Mouse (Mus musculus) lung, embryonic 15.5 days (tissue): Measurements from ENCODE around the gene AC109138.7. TPM values are rescaled to one million over a fixed set of nuclear protein-coding genes. Genes with fewer than 3 reads are reported as not detected.
A peak's percentile ranks its signal among the peaks of the same experiment; 100 is the strongest.
"Not testable (repeated sequence)": the region's sequence is repeated elsewhere in the genome, so short reads cannot be mapped to it uniquely, and the experiment has no call there.

Experiments
- ATAC-seq: fragments of 200-750 bp; cut with Nextera tagmentation; 2 replicates; pipeline ENCODE4 v1.8.0; 2017; ENCODE audit warnings: moderate number of reproducible peaks, borderline replicate concordance; ENCODE audit not compliant: low FRiP score, low TSS enrichment; ENCODE audit errors: extremely low read depth
- H3K27ac ChIP-seq: fragments of 300-500 bp; sonication (generic); 2 replicates; pipeline ENCODE4 v1.5.1; 2015; ENCODE audit warnings: moderate library complexity, mild to moderate bottlenecking, inconsistent platforms
- H3K27me3 ChIP-seq: fragments of 300-500 bp; sonication (generic); 2 replicates; pipeline ENCODE4 v1.6.1; 2015; ENCODE audit warnings: inconsistent platforms
- H3K36me3 ChIP-seq: fragments of 300-500 bp; sonication (generic); 2 replicates; pipeline ENCODE4 v1.6.1; 2015; ENCODE audit warnings: inconsistent platforms
- H3K4me1 ChIP-seq: fragments of 300-500 bp; sonication (generic); 2 replicates; pipeline ENCODE4 v1.6.1; 2015; ENCODE audit warnings: inconsistent platforms
- H3K4me2 ChIP-seq: fragments of 300-500 bp; sonication (generic); 2 replicates; pipeline ENCODE4 v1.6.1; 2015; ENCODE audit warnings: inconsistent platforms, mild to moderate bottlenecking, moderate library complexity
- H3K4me3 ChIP-seq: fragments of 300-500 bp; sonication (generic); 2 replicates; pipeline ENCODE4 v1.5.1; 2015; ENCODE audit warnings: mild to moderate bottlenecking, inconsistent platforms
- H3K9ac ChIP-seq: fragments of 300-500 bp; sonication (generic); 2 replicates; pipeline ENCODE4 v1.6.1; 2015; ENCODE audit warnings: inconsistent platforms
- H3K9me3 ChIP-seq: fragments of 300-500 bp; sonication (generic); 2 replicates; pipeline ENCODE4 v1.6.1; 2016; ENCODE audit warnings: inconsistent platforms
- WGBS: fragments of 180-500 bp; shearing (Covaris S2); methylation state at CpG from one replicate; pipeline ENCODE4 v1.1.7; 2015; 5-methylcytosine and 5-hydroxymethylcytosine counted together
- polyA plus RNA-seq: library from polyadenylated mRNA; unstranded; fragments of >200 nt; fragmentation: Nextera tagmentation; extraction: Ambion mirVana; gene quantifications from 2 replicates; pipeline ENCODE4 v1.2.1, GENCODE M21; 2015

Gene AC109138.7
- polyA plus RNA-seq, 1 experiment from 2014 or later = not detected

- no peak for ATAC-seq
- peak overlapping the region; percentile 71 for H3K4me2 ChIP-seq
- no peaks in the 10 kb centered on the region for H3K9me3 ChIP-seq
- H3K27ac ChIP-seq = peak overlapping the region; percentile 87
- no peak overlapping the region for H3K9ac ChIP-seq
- 78% methylated on average over 7 of the region's 7 CpGs for WGBS
- peaks cover 19% of the 10 kb centered on the region for H3K4me1 ChIP-seq
- peaks cover 14% of the 10 kb centered on the region; the same call in 1 of the 2 replicates for H3K27me3 ChIP-seq
- peak overlapping the region; percentile 52 for H3K4me3 ChIP-seq
- no peaks in the 10 kb centered on the region for H3K36me3 ChIP-seq
Observed at GRCm38 (mm10) chr19:4232651-4233050, 18.5 kb downstream of the AC109138.7 start.

- Histone ChIP-seq H3K4me1 (peaks cover 13% of the 10 kb centered on the region), H3K9ac (no peak overlapping the region), H3K4me2 (no peak overlapping the region), H3K27me3 (peaks cover 3% of the 10 kb centered on the region; the same call in 1 of the 2 replicates), H3K9me3 (no peaks in the 10 kb centered on the region), H3K36me3 (no peaks in the 10 kb centered on the region), H3K27ac (no peak overlapping the region), H3K4me3 (no peak overlapping the region)
- no peak for ATAC-seq
- WGBS = 66% methylated on average over 4 of the region's 4 CpGs
Observed at GRCm38 (mm10) chr19:4234548-4234947, 20.4 kb downstream of the AC109138.7 start.

GRCm38 (mm10) chr19:4240247-4240668 lies 26.1 kb downstream of the AC109138.7 start:
- no peak overlapping the region for H3K4me3 ChIP-seq
- no peaks in the 10 kb centered on the region for H3K36me3 ChIP-seq
- no peak overlapping the region for H3K9ac ChIP-seq
- no peaks in the 10 kb centered on the region for H3K27me3 ChIP-seq
- 54% methylated on average over 8 of the region's 8 CpGs for WGBS
- H3K4me1 ChIP-seq = no peaks in the 10 kb centered on the region
- H3K9me3 ChIP-seq = no peaks in the 10 kb centered on the region
- no peak for ATAC-seq
- H3K4me2 ChIP-seq = no peak overlapping the region
- H3K27ac ChIP-seq = no peak overlapping the region

- no peak overlapping the region for H3K4me3 ChIP-seq
- no peak for ATAC-seq
- no peaks in the 10 kb centered on the region for H3K4me1 ChIP-seq
- no peak overlapping the region for H3K4me2 ChIP-seq
- no peaks in the 10 kb centered on the region for H3K27me3 ChIP-seq
- 58% methylated on average over 3 of the region's 3 CpGs for WGBS
- H3K27ac ChIP-seq = no peak overlapping the region
- H3K9me3 ChIP-seq = no peaks in the 10 kb centered on the region
- H3K36me3 ChIP-seq = no peaks in the 10 kb centered on the region
- H3K9ac ChIP-seq = no peak overlapping the region
Observed at GRCm38 (mm10) chr19:4242416-4242815, 28.3 kb downstream of the AC109138.7 start.

GRCm38 (mm10) chr19:4244775-4245174 lies 30.6 kb downstream of the AC109138.7 start:
- H3K4me1 ChIP-seq = no peaks in the 10 kb centered on the region
- H3K27ac ChIP-seq = no peak overlapping the region
- no peaks in the 10 kb centered on the region for H3K9me3 ChIP-seq
- no peak overlapping the region for H3K9ac ChIP-seq
- ATAC-seq = no peak
- H3K4me2 ChIP-seq = no peak overlapping the region
- no peak overlapping the region for H3K4me3 ChIP-seq
- H3K36me3 ChIP-seq = no peaks in the 10 kb centered on the region
- WGBS = 78% methylated on average over 6 of the region's 6 CpGs
- no peaks in the 10 kb centered on the region for H3K27me3 ChIP-seq

- H3K27ac ChIP-seq = no peak overlapping the region
- ATAC-seq = no peak
- no peaks in the 10 kb centered on the region for H3K27me3 ChIP-seq
- H3K9ac ChIP-seq = no peak overlapping the region
- H3K9me3 ChIP-seq = no peaks in the 10 kb centered on the region
- H3K4me2 ChIP-seq = no peak overlapping the region
- H3K4me3 ChIP-seq = no peak overlapping the region
- WGBS = 67% methylated on average over 1 of the region's 1 CpGs
- H3K4me1 ChIP-seq = no peaks in the 10 kb centered on the region
- no peaks in the 10 kb centered on the region for H3K36me3 ChIP-seq
Observed at GRCm38 (mm10) chr19:4247010-4247409, 32.9 kb downstream of the AC109138.7 start.

GRCm38 (mm10) chr19:4248683-4249082 lies 34.5 kb downstream of the AC109138.7 start:
- not testable (repeated sequence) for H3K9me3 ChIP-seq, H3K4me2 ChIP-seq, H3K27me3 ChIP-seq, H3K4me1 ChIP-seq, ATAC-seq, H3K9ac ChIP-seq, H3K4me3 ChIP-seq, H3K27ac ChIP-seq, H3K36me3 ChIP-seq
- WGBS = 58% methylated on average over 1 of the region's 1 CpGs

- 84% methylated on average over 7 of the region's 7 CpGs for WGBS
- no peaks in the 10 kb centered on the region for H3K36me3 ChIP-seq
- no peak overlapping the region for H3K9ac ChIP-seq
- peaks cover 6% of the 10 kb centered on the region for H3K4me1 ChIP-seq
- no peak for ATAC-seq
- no peak overlapping the region for H3K27ac ChIP-seq
- H3K9me3 ChIP-seq = no peaks in the 10 kb centered on the region
- no peaks in the 10 kb centered on the region for H3K27me3 ChIP-seq
- H3K4me2 ChIP-seq = no peak overlapping the region
- H3K4me3 ChIP-seq = no peak overlapping the region
Observed at GRCm38 (mm10) chr19:4254230-4254629, 40.1 kb downstream of the AC109138.7 start.

GRCm38 (mm10) chr19:4255583-4256162 lies 41.5 kb downstream of the AC109138.7 start:
- Histone ChIP-seq H3K9me3 (no peaks in the 10 kb centered on the region), H3K4me1 (peaks cover 6% of the 10 kb centered on the region), H3K36me3 (no peaks in the 10 kb centered on the region), H3K4me3 (no peak overlapping the region), H3K27ac (no peak overlapping the region), H3K4me2 (no peak overlapping the region), H3K27me3 (no peaks in the 10 kb centered on the region), H3K9ac (no peak overlapping the region)
- 70% methylated on average over 11 of the region's 11 CpGs for WGBS
- no peak for ATAC-seq

GRCm38 (mm10) chr19:4257216-4257896 lies 43.2 kb downstream of the AC109138.7 start:
- peaks cover 6% of the 10 kb centered on the region for H3K4me1 ChIP-seq
- H3K27ac ChIP-seq = no peak overlapping the region
- peak overlapping the region; percentile 55 for H3K4me3 ChIP-seq
- no peaks in the 10 kb centered on the region for H3K36me3 ChIP-seq
- peak overlapping the region; percentile 83 for H3K4me2 ChIP-seq
- peak; percentile 87 for ATAC-seq
- H3K27me3 ChIP-seq = no peaks in the 10 kb centered on the region
- WGBS = under 1% methylated on average over 41 of the region's 41 CpGs
- no peaks in the 10 kb centered on the region for H3K9me3 ChIP-seq
- peak overlapping the region; percentile 46 for H3K9ac ChIP-seq

- 19% methylated on average over 12 of the region's 12 CpGs for WGBS
- no peaks in the 10 kb centered on the region for H3K36me3 ChIP-seq
- H3K4me3 ChIP-seq = peak overlapping the region; percentile 55
- no peak overlapping the region for H3K27ac ChIP-seq
- no peaks in the 10 kb centered on the region for H3K27me3 ChIP-seq
- ATAC-seq = no peak
- no peaks in the 10 kb centered on the region for H3K9me3 ChIP-seq
- H3K4me1 ChIP-seq = peaks cover 6% of the 10 kb centered on the region
- H3K4me2 ChIP-seq = peak overlapping the region; percentile 83
- H3K9ac ChIP-seq = peak overlapping the region; percentile 45
Observed at GRCm38 (mm10) chr19:4257897-4258252, 43.7 kb downstream of the AC109138.7 start.

GRCm38 (mm10) chr19:4261038-4261698 lies 47.0 kb downstream of the AC109138.7 start:
- H3K4me3 ChIP-seq = no peak overlapping the region
- no peaks in the 10 kb centered on the region for H3K9me3 ChIP-seq
- no peak for ATAC-seq
- 40% methylated on average over 8 of the region's 8 CpGs for WGBS
- no peak overlapping the region for H3K9ac ChIP-seq
- no peak overlapping the region for H3K4me2 ChIP-seq
- no peaks in the 10 kb centered on the region for H3K36me3 ChIP-seq
- peaks cover 6% of the 10 kb centered on the region for H3K4me1 ChIP-seq
- H3K27ac ChIP-seq = no peak overlapping the region
- H3K27me3 ChIP-seq = no peaks in the 10 kb centered on the region
